Mouse (Mus musculus) thymus, postnatal 36 days (tissue): ENCODE results near the gene Ilvbl.
A peak's percentile ranks its signal among the peaks of the same experiment; 100 is the strongest.
"Not testable (repeated sequence)": the region's sequence is repeated elsewhere in the genome, so short reads cannot be mapped to it uniquely, and the experiment has no call there.

ENCODE experiments used
- DNase-seq, 2 experiments: peaks; one replicate each; pipeline ENCODE4 v3.0.0; 2022; ENCODE audit warnings: mixed read lengths in 2 of 2

The Ilvbl gene

DNA sequence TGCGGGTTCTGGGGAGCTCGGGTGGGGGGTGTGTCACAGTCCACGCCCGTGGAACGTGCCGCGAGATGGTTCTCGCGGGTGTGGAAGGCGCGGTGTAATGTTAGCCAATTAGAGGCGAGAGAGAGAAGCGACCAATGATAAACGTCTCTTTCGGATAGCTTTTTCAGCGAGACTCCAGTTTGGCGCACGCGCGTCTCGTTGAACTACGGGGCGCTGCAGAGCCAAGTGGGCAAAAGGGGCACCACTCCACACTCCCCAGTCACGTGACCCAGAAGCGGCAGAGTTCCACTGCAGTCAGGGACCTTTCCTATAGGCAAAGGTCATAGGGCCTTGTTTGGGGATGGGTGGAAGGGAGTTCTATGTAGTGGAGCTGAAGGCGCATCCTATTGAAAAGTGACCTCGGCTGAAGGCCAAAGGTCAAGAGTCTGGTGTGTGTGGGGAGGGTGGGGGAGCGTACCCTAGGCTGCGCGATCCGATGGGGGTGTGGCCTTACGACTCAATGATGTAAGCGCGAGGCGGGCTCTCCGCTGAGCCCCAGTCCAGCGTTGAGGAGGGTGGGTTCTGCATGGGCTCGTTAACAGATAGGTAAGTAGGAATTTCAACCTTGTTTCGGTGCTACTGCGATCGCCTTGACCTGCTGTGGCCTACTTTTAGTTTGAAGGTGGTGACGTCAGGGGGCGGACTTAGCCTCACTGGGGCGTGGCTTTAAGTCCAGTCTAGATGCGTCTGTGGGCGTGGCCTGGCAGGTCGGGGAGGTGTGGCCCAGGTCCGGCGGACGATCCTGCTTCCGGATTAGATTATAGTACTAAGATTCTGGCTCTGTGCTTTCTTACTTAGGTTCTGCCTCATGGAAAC is at the start of gene Ilvbl:
Gene Ilvbl, plus strand, starts transcription at position 97 of the 855 bp plus-strand sequence.
- DNase-seq: peak; percentile 96

- DNase-seq: not testable (repeated sequence)
Observed at GRCm38 (mm10) chr10:78525071-78525470, 49.1 kb upstream of the Ilvbl start.

- DNase-seq: no peak
Observed at GRCm38 (mm10) chr10:78525511-78525910, 48.6 kb upstream of the Ilvbl start.

- DNase-seq: peak; percentile 47 to 51
Observed at GRCm38 (mm10) chr10:78540943-78541342, 33.2 kb upstream of the Ilvbl start.

GRCm38 (mm10) chr10:78565070-78565469 is 9.1 kb upstream of the Ilvbl start:
- DNase-seq: no peak

- no peak for DNase-seq
Observed at GRCm38 (mm10) chr10:78569191-78569590, 5.0 kb upstream of the Ilvbl start.

GRCm38 (mm10) chr10:78569686-78570085 is 4.5 kb upstream of the Ilvbl start:
- DNase-seq: no peak

DNA sequence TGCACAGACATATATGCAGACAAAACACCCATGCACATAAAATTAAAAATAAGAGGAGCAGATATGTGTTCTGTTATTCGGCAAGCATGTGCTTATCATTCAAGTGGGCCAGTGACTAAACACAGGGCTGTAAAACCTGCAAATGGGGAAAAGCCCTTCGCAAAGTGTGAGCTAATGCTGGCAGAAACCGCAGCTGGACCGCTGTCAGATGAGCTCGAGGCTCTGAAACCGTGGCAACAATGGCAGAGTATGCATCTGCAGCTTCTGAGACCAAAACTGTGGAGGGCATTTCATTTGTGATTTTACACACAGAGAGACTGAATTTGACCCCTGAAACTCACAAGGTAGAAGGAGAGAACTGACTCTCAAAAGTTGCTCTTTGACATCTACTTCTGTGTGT is 3.7 kb upstream of the Ilvbl start:
- no peak for DNase-seq

DNA sequence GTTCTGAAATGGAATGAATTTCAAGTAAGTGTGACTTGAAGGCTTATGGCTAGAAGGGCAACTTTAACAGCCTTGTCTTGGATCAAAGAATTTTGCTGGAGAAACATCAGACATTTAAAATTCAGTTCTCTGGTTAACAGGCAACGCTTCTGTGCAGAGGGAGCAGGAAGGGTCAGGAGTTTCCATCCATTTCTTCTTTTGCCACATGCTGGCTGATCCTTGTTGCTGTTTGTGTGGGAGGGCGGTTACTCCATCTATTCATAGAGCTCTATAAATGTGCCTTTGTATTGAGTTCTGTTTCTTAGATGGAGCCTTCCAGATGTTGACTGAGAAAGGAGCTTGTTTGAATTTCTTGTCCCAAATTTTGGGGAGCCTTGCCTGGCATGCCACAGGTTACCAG is 3.2 kb upstream of the Ilvbl start:
- DNase-seq: no peak

DNA sequence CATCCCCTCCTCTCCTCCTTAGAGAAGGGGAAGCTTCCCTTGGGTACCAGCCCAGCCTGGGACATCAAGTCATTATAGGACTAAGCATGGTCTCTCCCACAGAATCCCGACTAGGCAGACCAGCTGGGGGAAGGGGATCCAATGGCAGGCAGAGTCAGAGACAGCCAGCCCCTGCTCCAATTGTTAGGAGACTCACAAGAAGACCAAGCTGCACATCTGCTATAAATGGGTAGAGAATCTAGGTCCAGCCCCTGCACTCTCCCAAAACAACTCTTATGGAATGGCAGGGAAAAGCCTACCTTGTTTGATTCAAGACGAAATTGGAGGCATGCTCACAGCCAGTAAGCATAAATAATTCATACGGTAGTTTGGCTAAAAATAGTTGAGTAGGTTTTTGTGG is 920 bp upstream of the Ilvbl start:
- peak in 1 of 2 experiments; percentile 8 for DNase-seq

GRCm38 (mm10) chr10:78575105-78575632 is 1.0 kb downstream of the Ilvbl start:
- no peak for DNase-seq

- DNase-seq: no peak
Observed at GRCm38 (mm10) chr10:78575690-78576089, 1.5 kb downstream of the Ilvbl start.

GRCm38 (mm10) chr10:78576435-78577184 is 2.5 kb downstream of the Ilvbl start:
- DNase-seq: peak in 1 of 2 experiments; percentile 54

- DNase-seq: peak in 1 of 2 experiments; percentile 48
Observed at GRCm38 (mm10) chr10:78578204-78578603, 4.1 kb downstream of the Ilvbl start.

DNA sequence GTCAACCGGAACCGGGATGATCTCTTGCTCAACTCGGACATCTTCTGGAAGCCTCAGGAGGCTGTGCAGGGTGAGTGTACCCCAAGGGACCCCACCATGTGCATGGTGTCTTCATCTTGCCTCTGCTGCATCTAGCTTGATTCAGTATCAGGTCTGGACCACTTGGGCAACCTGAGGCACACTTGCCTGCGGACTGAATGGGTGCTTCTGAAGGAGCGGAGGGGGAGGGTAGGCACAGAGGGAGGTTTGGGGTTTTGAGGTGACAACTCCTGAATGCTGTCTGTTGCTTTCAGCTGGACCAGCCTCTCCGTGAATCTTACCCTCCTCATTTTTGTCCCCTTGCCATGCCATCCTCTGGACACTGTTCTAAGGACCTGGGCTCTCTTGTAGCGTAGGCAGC is 7.0 kb downstream of the Ilvbl start:
- DNase-seq: peak in 1 of 2 experiments; percentile 6

GRCm38 (mm10) chr10:78583347-78583746 is 9.2 kb downstream of the Ilvbl start:
- no peak for DNase-seq

- peak in 1 of 2 experiments; percentile 2 for DNase-seq
Observed at GRCm38 (mm10) chr10:78583939-78584338, 9.8 kb downstream of the Ilvbl start.

DNA sequence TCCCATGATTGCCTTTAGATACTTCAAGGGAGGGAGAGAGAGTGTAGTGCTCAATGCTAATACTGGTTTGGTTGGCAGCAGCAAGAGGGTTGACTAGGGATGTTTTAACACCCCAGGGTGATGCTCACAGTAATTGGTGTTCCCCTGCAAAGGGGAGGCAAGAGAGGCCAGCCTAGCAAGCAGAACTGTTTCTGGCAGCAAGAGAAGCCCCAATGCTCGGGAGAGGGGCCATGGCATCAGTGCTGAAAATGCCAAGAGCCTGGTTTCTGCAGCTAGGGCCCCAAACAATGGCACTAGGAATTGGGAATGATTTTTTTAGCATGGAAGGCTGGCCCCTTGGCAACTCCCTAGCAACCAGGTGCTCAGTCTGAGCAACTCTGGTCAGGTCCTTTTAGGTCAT is 10.8 kb downstream of the Ilvbl start:
- DNase-seq: peak in 1 of 2 experiments; percentile 3

DNA sequence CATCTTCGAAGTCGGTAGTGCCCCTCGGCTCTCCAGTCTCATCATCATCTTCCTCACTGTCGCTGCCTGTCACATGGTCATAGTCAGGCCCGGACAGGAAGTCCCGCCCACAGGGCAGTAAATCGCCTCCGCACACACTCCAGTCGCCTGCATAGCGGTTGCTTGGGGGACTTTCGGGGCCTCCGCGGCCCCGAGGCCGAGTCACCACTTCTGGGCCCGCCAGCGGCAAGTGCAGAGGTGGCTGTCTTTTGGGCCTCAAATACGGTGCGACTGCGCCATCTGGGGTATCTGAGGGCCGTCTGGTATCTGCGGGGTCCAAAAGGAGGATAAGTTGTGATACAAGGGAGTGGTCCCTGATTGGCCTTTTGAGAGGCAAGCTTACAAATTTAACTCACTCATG is 11.5 kb downstream of the Ilvbl start:
- DNase-seq: peak in 1 of 2 experiments; percentile 24

- DNase-seq: peak in 1 of 2 experiments; percentile 9
Observed at GRCm38 (mm10) chr10:78586026-78586425, 11.9 kb downstream of the Ilvbl start.

GRCm38 (mm10) chr10:78589291-78589690 is 15.1 kb downstream of the Ilvbl start:
- DNase-seq: peak in 1 of 2 experiments; percentile 35

- DNase-seq: peak in 1 of 2 experiments; percentile 45
Observed at GRCm38 (mm10) chr10:78589901-78590300, 15.8 kb downstream of the Ilvbl start.

DNA sequence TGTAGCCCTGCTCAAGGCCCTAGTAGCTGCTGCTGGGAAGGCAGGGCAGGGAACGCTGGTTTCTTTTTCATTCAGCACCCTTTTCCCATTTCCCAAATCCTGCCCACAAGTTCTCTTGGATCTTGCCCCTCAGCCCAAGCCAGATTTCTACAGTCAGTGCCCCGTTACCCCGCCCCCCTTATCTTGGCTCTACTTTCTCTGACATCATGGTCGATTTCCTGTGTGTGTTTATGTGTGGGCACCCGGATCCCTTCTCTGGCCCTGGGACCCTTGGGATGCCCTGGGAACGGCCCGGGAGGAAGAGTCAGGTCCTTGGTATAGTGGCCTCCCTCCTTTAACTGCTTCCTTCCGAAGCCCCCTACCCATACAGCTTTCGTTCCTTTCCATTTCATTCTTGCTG is 16.6 kb downstream of the Ilvbl start:
- DNase-seq: peak; percentile 62 to 65
